Mouse (Mus musculus) stomach, embryonic 15.5 days (tissue): ENCODE data around the gene Prpf40b. TPM values are rescaled to one million over a fixed set of nuclear protein-coding genes. Genes with fewer than 3 reads are reported as not detected.
A peak's percentile ranks its signal among the peaks of the same experiment; 100 is the strongest.
"Not testable (repeated sequence)": the region's sequence is repeated elsewhere in the genome, so short reads cannot be mapped to it uniquely, and the experiment has no call there.

Source experiments
- ATAC-seq: fragments of 200-750 bp; cut with Nextera tagmentation; 2 replicates; pipeline ENCODE4 v1.8.0; 2017; ENCODE audit warnings: low read depth, moderate number of reproducible peaks, moderate TSS enrichment; ENCODE audit not compliant: insufficient read depth, low FRiP score
- H3K27ac ChIP-seq: fragments of 300-500 bp; sonication (generic); 2 replicates; pipeline ENCODE4 v1.5.1; 2015; ENCODE audit warnings: mild to moderate bottlenecking, inconsistent platforms
- H3K27me3 ChIP-seq: fragments of 300-500 bp; sonication (generic); replicated peaks from 2 replicates; pipeline ENCODE4 v1.6.1; 2015; ENCODE audit warnings: inconsistent platforms
- H3K36me3 ChIP-seq: fragments of 300-500 bp; sonication (generic); 2 replicates; pipeline ENCODE4 v1.6.1; 2015; ENCODE audit warnings: inconsistent platforms
- H3K4me1 ChIP-seq: fragments of 300-500 bp; sonication (generic); 2 replicates; pipeline ENCODE4 v1.6.1; 2015; ENCODE audit warnings: inconsistent platforms
- H3K4me2 ChIP-seq: fragments of 300-500 bp; sonication (generic); 2 replicates; pipeline ENCODE4 v1.6.1; 2015; ENCODE audit warnings: mild to moderate bottlenecking, inconsistent platforms
- H3K4me3 ChIP-seq: fragments of 300-500 bp; sonication (generic); replicated peaks from 2 replicates; pipeline ENCODE4 v1.5.1; 2015; ENCODE audit warnings: inconsistent platforms
- H3K9ac ChIP-seq: fragments of 300-500 bp; sonication (generic); 2 replicates; pipeline ENCODE4 v1.6.1; 2015; ENCODE audit warnings: inconsistent platforms
- H3K9me3 ChIP-seq: fragments of 300-500 bp; sonication (generic); 2 replicates; pipeline ENCODE4 v1.6.1; 2016; ENCODE audit warnings: inconsistent platforms
- WGBS: fragments of 180-500 bp; shearing (Covaris S2); methylation state at CpG from one replicate; pipeline ENCODE4 v1.1.7; 2015; 5-methylcytosine and 5-hydroxymethylcytosine counted together
- polyA plus RNA-seq: library from polyadenylated mRNA; unstranded; fragments of >200 nt; fragmentation: Nextera tagmentation; extraction: Ambion mirVana; gene quantifications from 2 replicates; pipeline ENCODE4 v1.2.1, GENCODE M21; 2015

Gene Prpf40b
- 42.8 and 46.3 TPM in 2 replicates for polyA plus RNA-seq

- H3K27me3 ChIP-seq: no peaks in the 10 kb centered on the region
These were observed at the start of gene Prpf40b for GRCm38 (mm10) chr15:99294813-99295374. Prpf40b (plus strand) TSS chr15:99295087.

GRCm38 (mm10) chr15:99246736-99247135, 48.2 kb upstream of the Prpf40b start:
- not testable (repeated sequence) for H3K9ac ChIP-seq, H3K27ac ChIP-seq, H3K27me3 ChIP-seq, H3K4me3 ChIP-seq, ATAC-seq, H3K4me1 ChIP-seq, H3K4me2 ChIP-seq, H3K9me3 ChIP-seq
- WGBS: 92% methylated on average over 6 of the region's 6 CpGs
- H3K36me3 ChIP-seq: peaks cover 48% of the 10 kb centered on the region

More at GRCm38 (mm10) chr15:99294813-99295374, at the start of gene Prpf40b:
- under 1% methylated on average over 58 of the region's 64 CpGs for WGBS
- H3K4me1 ChIP-seq: peaks cover 13% of the 10 kb centered on the region
- peak within 1 kb of the TSS; percentile 59 for H3K4me3 ChIP-seq
- H3K9ac ChIP-seq: peak within 1 kb of the TSS; percentile 47
- peak within 1 kb of the TSS; percentile 89 for H3K27ac ChIP-seq
- H3K36me3 ChIP-seq: no peaks in the 10 kb centered on the region
- H3K4me2 ChIP-seq: peak within 1 kb of the TSS; percentile 68
- peak; percentile 94 for ATAC-seq
- H3K9me3 ChIP-seq: no peaks in the 10 kb centered on the region

- 77% methylated on average over 9 of the region's 9 CpGs for WGBS
- Histone ChIP-seq H3K36me3 (peaks cover 38% of the 10 kb centered on the region), H3K4me2 (no peak overlapping the region), H3K4me3 (no peak overlapping the region), H3K27ac (no peak overlapping the region), H3K4me1 (0 out of 2 replicates have a peak, but pooled peaks cover 7% of the 10 kb centered on the region), H3K9ac (no peak overlapping the region), H3K9me3 (no peaks in the 10 kb centered on the region), H3K27me3 (no peaks in the 10 kb centered on the region)
- no peak for ATAC-seq
These were observed 45.9 kb upstream of the Prpf40b start for GRCm38 (mm10) chr15:99248972-99249371.

- ATAC-seq: no peak
- no peak overlapping the region for H3K27ac ChIP-seq
- no peak overlapping the region for H3K4me2 ChIP-seq
These were observed 44.9 kb upstream of the Prpf40b start for GRCm38 (mm10) chr15:99249938-99250337.

GRCm38 (mm10) chr15:99251111-99251510, 43.8 kb upstream of the Prpf40b start:
- H3K27me3 ChIP-seq, H3K9ac ChIP-seq, H3K27ac ChIP-seq, H3K9me3 ChIP-seq, H3K4me1 ChIP-seq: not testable (repeated sequence)
- Histone ChIP-seq H3K4me3 (peak overlapping the region; percentile 60), H3K4me2 (peak overlapping the region; percentile 69), H3K36me3 (peaks cover 21% of the 10 kb centered on the region)
- 0% methylated on average over 14 of the region's 15 CpGs for WGBS
- ATAC-seq: 0 out of 2 replicates have a peak, but pooled peaks have one; percentile 3

More at GRCm38 (mm10) chr15:99249938-99250337, 44.9 kb upstream of the Prpf40b start:
- Histone ChIP-seq H3K27me3 (no peaks in the 10 kb centered on the region), H3K9me3 (no peaks in the 10 kb centered on the region), H3K36me3 (peaks cover 28% of the 10 kb centered on the region), H3K4me1 (0 out of 2 replicates have a peak, but pooled peaks cover 7% of the 10 kb centered on the region), H3K9ac (no peak overlapping the region), H3K4me3 (no peak overlapping the region)
- 90% methylated on average over 11 of the region's 11 CpGs for WGBS

- under 1% methylated on average over 52 of the region's 52 CpGs for WGBS
- peaks cover 14% of the 10 kb centered on the region; the same call in 1 of the 2 replicates for H3K36me3 ChIP-seq
- peak; percentile 92 for ATAC-seq
- no peaks in the 10 kb centered on the region for H3K27me3 ChIP-seq
- H3K27ac ChIP-seq: peak within 1 kb of the TSS; percentile 97
- peak within 1 kb of the TSS; percentile 60 for H3K4me3 ChIP-seq
- peak within 1 kb of the TSS; percentile 37; the same call in 1 of the 2 replicates for H3K9ac ChIP-seq
- peak within 1 kb of the TSS; percentile 69 for H3K4me2 ChIP-seq
- H3K9me3 ChIP-seq: no peaks in the 10 kb centered on the region
- H3K4me1 ChIP-seq: 0 out of 2 replicates have a peak, but pooled peaks cover 7% of the 10 kb centered on the region
These were observed 43.1 kb upstream of the Prpf40b start, which contains the start of gene Mcrs1 for GRCm38 (mm10) chr15:99251626-99252380. Mcrs1 (minus strand) TSS chr15:99251961.

- peak overlapping the region; percentile 97 for H3K27ac ChIP-seq
- no peaks in the 10 kb centered on the region for H3K9me3 ChIP-seq
- H3K9ac ChIP-seq: peak overlapping the region; percentile 16; the same call in 1 of the 2 replicates
- 2% methylated on average over 22 of the region's 22 CpGs for WGBS
- no peaks in the 10 kb centered on the region for H3K27me3 ChIP-seq
- H3K36me3 ChIP-seq: 0 out of 2 replicates have a peak, but pooled peaks cover 14% of the 10 kb centered on the region
- ATAC-seq: peak; percentile 42
- 0 out of 2 replicates have a peak, but pooled peaks cover 7% of the 10 kb centered on the region for H3K4me1 ChIP-seq
- peak overlapping the region; percentile 69 for H3K4me2 ChIP-seq
- peak overlapping the region; percentile 60 for H3K4me3 ChIP-seq
These were observed 42.3 kb upstream of the Prpf40b start for GRCm38 (mm10) chr15:99252381-99253174.

- H3K4me2 ChIP-seq: peak overlapping the region; percentile 69
- H3K27me3 ChIP-seq, H3K9me3 ChIP-seq, H3K4me1 ChIP-seq, H3K9ac ChIP-seq, ATAC-seq, H3K4me3 ChIP-seq: not testable (repeated sequence)
- H3K36me3 ChIP-seq: 0 out of 2 replicates have a peak, but pooled peaks cover 12% of the 10 kb centered on the region
- H3K27ac ChIP-seq: peak overlapping the region; percentile 97
- 39% methylated on average over 2 of the region's 2 CpGs for WGBS
These were observed 41.8 kb upstream of the Prpf40b start for GRCm38 (mm10) chr15:99253175-99253479.

GRCm38 (mm10) chr15:99253772-99254171, 41.1 kb upstream of the Prpf40b start:
- H3K27me3 ChIP-seq: no peaks in the 10 kb centered on the region
- 0 out of 2 replicates have a peak, but pooled peaks cover 6% of the 10 kb centered on the region for H3K36me3 ChIP-seq
- 0 out of 2 replicates have a peak, but pooled peaks cover 7% of the 10 kb centered on the region for H3K4me1 ChIP-seq
- H3K9ac ChIP-seq: no peak overlapping the region
- 88% methylated on average over 6 of the region's 6 CpGs for WGBS
- ATAC-seq: no peak
- H3K9me3 ChIP-seq: no peaks in the 10 kb centered on the region
- no peak overlapping the region for H3K4me3 ChIP-seq
- H3K27ac ChIP-seq: no peak overlapping the region
- H3K4me2 ChIP-seq: no peak overlapping the region

GRCm38 (mm10) chr15:99254477-99255005, 40.3 kb upstream of the Prpf40b start:
- ATAC-seq: no peak
- H3K4me1 ChIP-seq: 0 out of 2 replicates have a peak, but pooled peaks cover 7% of the 10 kb centered on the region
- H3K9ac ChIP-seq: no peak overlapping the region
- no peaks in the 10 kb centered on the region for H3K36me3 ChIP-seq
- H3K9me3 ChIP-seq: no peaks in the 10 kb centered on the region
- H3K4me3 ChIP-seq: no peak overlapping the region
- H3K27me3 ChIP-seq: no peaks in the 10 kb centered on the region
- H3K27ac ChIP-seq: no peak overlapping the region
- whole genome bisulfite sequencing: 89% methylated on average over 2 of the region's 2 CpGs
- H3K4me2 ChIP-seq: no peak overlapping the region

GRCm38 (mm10) chr15:99255241-99255749, 39.6 kb upstream of the Prpf40b start:
- Histone ChIP-seq H3K4me2 (no peak overlapping the region), H3K27ac (no peak overlapping the region), H3K36me3 (no peaks in the 10 kb centered on the region), H3K9ac (no peak overlapping the region), H3K9me3 (no peaks in the 10 kb centered on the region), H3K27me3 (no peaks in the 10 kb centered on the region), H3K4me3 (no peak overlapping the region), H3K4me1 (0 out of 2 replicates have a peak, but pooled peaks cover 7% of the 10 kb centered on the region)
- WGBS: 87% methylated on average over 6 of the region's 6 CpGs
- ATAC-seq: no peak
